Comparison of ENCODE assay signal across 9 mouse cellular contexts in the genomic region with DNA sequence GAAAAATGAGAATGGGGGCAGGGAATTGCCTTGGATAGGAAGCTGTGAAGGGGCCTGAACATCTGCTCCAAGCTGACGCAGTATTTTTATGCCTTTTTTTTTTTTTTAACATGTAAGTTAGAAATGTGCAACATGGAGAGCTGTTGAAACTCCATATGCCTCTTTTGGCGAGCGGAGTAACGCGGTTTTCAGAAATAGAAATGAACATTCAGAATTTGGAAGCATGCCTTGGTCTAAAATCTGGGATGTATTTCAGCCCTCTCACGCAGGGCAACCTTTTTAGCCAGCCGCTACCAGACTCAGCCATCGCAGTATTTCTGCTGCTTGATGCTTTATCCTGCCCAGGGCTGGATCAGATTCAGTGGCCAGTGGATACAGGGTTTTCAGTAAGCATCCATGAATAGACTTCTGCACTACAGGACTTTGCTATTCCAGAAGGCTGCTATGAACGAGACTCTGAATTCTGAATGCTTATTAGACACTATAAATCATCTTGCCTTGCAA.
DNase-seq lines count a peak whose midpoint lies in the region; ATAC-seq and TF ChIP-seq lines count a peak whose summit lies in the region.
"Had no signal": no experiment of that assay in that cellular context is flagged by ENCODE, and none has a peak within 500 bp of the region (broad histone marks: within the 10 kb centered on the region; RNA-seq: fewer than 3 reads in every experiment).

No protein-coding gene starts in this region.

- H3K9ac ChIP-seq in hindbrain, embryonic 14.5 days: no peak overlapping the region
- no peak overlapping the region for H3K9ac ChIP-seq in midbrain, postnatal 0 days (replicated peaks; ENCODE audit: low read length, poor library complexity, severe bottlenecking)

- 73% methylated on average over 9 of the region's 9 CpGs for WGBS in hindbrain, embryonic 14.5 days
- 92% methylated on average over 9 of the region's 9 CpGs for WGBS in hindbrain, embryonic 10.5 days
- 79% methylated on average over 9 of the region's 9 CpGs for WGBS in midbrain, postnatal 0 days

- H3K27me3 ChIP-seq in hindbrain, embryonic 14.5 days (ENCODE audit: control insufficient read depth, insufficient read depth, low read length): no peaks in the 10 kb centered on the region
- no peaks in the 10 kb centered on the region for H3K27me3 ChIP-seq in hindbrain, embryonic 10.5 days (ENCODE audit: insufficient read depth, poor library complexity, severe bottlenecking)
- no peaks in the 10 kb centered on the region for H3K27me3 ChIP-seq in midbrain, postnatal 0 days (ENCODE audit: insufficient read depth, low read length)

- H3K9me3 ChIP-seq in hindbrain, embryonic 14.5 days (ENCODE audit: control insufficient read depth, low read length): no peaks in the 10 kb centered on the region
- H3K9me3 ChIP-seq in hindbrain, embryonic 10.5 days: no peaks in the 10 kb centered on the region
- H3K9me3 ChIP-seq in midbrain, postnatal 0 days (ENCODE audit: low read length): no peaks in the 10 kb centered on the region

- 0 out of 2 replicates have a peak, but pooled peaks cover 9% of the 10 kb centered on the region for H3K4me1 ChIP-seq in hindbrain, embryonic 14.5 days (replicated peaks; ENCODE audit: control insufficient read depth, insufficient read depth, low read length)
- no peaks in the 10 kb centered on the region for H3K4me1 ChIP-seq in hindbrain, embryonic 10.5 days (replicated peaks)
- H3K4me1 ChIP-seq in midbrain, postnatal 0 days (ENCODE audit: insufficient read depth, low read length): no peaks in the 10 kb centered on the region

- ATAC-seq in hindbrain, embryonic 14.5 days (ENCODE audit: low FRiP score): no peak
- ATAC-seq in midbrain, postnatal 0 days (ENCODE audit: low FRiP score): no peak

- TF ChIP-seq CTCF in midbrain, postnatal 0 days (IDR thresholded peaks at IDR 0.05): no peak

- no peak for DNase-seq in hindbrain, embryonic 14.5 days (ENCODE audit: low spot score)
- no peak for DNase-seq in hindbrain, embryonic 10.5 days (ENCODE audit: low spot score)
- peak; percentile 75 to 76 for DNase-seq in cerebellum, postnatal 10 days
- DNase-seq in layer of hippocampus, adult 18-20 months (ENCODE audit: low spot score in 2 of 2): peak; percentile 56 to 83
- DNase-seq in midbrain, postnatal 0 days (ENCODE audit: low spot score): peak; percentile 41
- no peak for DNase-seq in heart, adult 18-20 months
- no peak for DNase-seq in MN1 (ENCODE audit: low spot score)
- no peak for DNase-seq in kidney, adult 11 months
- DNase-seq: lung, postnatal 4 days had no signal

- H3K4me2 ChIP-seq in hindbrain, embryonic 14.5 days (replicated peaks): no peak overlapping the region
- H3K4me2 ChIP-seq in midbrain, postnatal 0 days (ENCODE audit: low read depth, low read length, poor library complexity, severe bottlenecking): no peak overlapping the region

- H3K4me3 ChIP-seq in hindbrain, embryonic 14.5 days (replicated peaks; ENCODE audit: low read length): no peak overlapping the region
- no peak overlapping the region for H3K4me3 ChIP-seq in hindbrain, embryonic 10.5 days
- H3K4me3 ChIP-seq in midbrain, postnatal 0 days (ENCODE audit: low read depth, low read length): no peak overlapping the region

- H3K36me3 ChIP-seq in hindbrain, embryonic 14.5 days (replicated peaks; ENCODE audit: control insufficient read depth, insufficient read depth): no peaks in the 10 kb centered on the region
- no peaks in the 10 kb centered on the region for H3K36me3 ChIP-seq in hindbrain, embryonic 10.5 days
- no peaks in the 10 kb centered on the region for H3K36me3 ChIP-seq in midbrain, postnatal 0 days (ENCODE audit: insufficient read depth, low read length)

- peak overlapping the region; percentile 72 for H3K27ac ChIP-seq in hindbrain, embryonic 14.5 days
- H3K27ac ChIP-seq in hindbrain, embryonic 10.5 days: no peak overlapping the region
- H3K27ac ChIP-seq in midbrain, postnatal 0 days (ENCODE audit: low read depth, low read length): peak overlapping the region; percentile 27; the same call in 1 of the 2 replicates

Comparison
In these comparisons a context has a peak if more than half of its experiments do, and no peak if none do; other contexts are left out.
1. DNase-seq: peak in cerebellum, postnatal 10 days (2 of 2), layer of hippocampus, adult 18-20 months (2 of 2) and midbrain, postnatal 0 days (single experiment); none in hindbrain, embryonic 14.5 days (single experiment), hindbrain, embryonic 10.5 days (single experiment), heart, adult 18-20 months (0 of 2), MN1 (single experiment) and kidney, adult 11 months (single experiment).